Mouse (Mus musculus): ENCODE results near the gene Zfp598. TPM values are rescaled to one million over a fixed set of nuclear protein-coding genes. Genes with fewer than 3 reads are reported as not detected.

The Zfp598 gene
- polyA plus RNA-seq, 1 experiment from 2014 or later = 24.7 TPM

DNA sequence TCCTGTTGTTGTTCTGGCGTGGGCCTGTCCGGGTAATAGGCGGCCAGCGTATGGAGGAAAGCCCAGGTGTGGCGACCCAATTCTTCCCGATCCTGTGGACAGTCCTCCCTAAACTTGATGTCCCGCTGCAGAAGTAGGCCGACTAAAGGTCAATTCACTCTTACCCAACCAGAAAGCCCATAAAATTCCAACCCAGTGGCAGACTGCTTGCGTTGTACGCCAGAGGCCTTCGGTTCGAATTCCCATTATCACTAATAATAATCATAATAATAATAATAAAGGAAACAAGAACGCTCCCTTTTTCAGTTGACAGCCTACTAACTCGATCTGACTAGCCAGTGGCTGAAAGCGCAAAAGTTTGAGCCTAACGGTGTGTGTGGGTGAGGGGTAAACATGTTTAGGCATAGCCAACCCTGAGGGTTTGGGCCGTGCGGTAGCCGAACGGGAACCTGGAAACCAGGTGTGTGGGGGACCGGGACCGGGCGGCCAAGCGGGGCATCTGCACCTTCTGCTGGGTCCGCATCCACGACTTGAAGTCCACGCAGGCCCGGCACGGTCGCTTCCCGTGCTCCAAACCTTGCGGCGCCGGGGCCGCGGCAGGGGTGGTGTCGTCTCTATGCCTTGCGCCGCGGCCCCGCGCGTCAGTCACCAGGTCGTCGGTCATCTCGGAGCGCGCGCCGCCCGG, 26.0 kb downstream of the Zfp598 start:
- Histone ChIP-seq H3K9ac (peak overlapping the region; percentile 88), H3K36me3 (peaks cover 28% of the 10 kb centered on the region), H3K9me3 (no peaks in the 10 kb centered on the region), H3K27me3 (peaks cover 16% of the 10 kb centered on the region), H3K27ac (peak overlapping the region; percentile 81), H3K4me1 (peaks cover 31% of the 10 kb centered on the region), H3K4me3 (peak overlapping the region; percentile 84), H3K4me2 (replicated peaks) (peak overlapping the region; percentile 81)
- ATAC-seq (ENCODE audit: low FRiP score, low read depth) = no peak; the same call in 1 of the 2 replicates
- WGBS = 4% methylated on average over 51 of the region's 51 CpGs

DNA sequence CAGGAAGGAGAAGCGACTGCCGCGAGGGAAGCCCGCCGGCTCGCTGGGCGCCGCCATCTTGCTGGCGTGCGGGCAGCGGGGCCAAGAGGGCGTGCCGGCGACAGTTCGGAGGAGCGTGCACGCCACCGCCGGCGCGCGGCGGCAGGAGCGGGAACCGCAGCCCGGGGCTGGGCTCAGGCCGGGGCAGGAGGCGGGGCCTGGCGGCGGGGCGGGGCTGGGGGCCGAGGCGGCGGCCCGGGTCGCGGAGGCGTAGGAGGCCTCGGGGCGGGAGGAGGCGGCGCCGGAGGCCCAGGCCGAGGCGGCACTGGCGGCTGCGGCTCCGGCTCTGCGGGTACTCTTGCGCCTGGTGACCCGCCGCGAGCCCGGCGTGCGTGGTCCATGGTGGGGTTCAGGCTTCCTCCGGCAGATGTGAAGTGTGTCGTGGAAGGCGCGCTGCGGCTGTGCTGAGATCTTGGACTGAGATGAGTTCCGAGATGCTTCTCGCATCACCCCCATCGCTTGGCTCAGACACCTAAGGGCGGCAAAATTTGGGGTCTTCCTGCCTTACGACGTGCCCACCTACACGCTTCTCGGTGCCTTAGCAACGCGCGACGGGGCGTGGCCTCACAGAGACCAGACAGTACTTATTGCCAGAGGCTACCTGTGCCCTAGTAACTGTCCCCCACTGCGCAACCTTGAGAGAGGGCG, 26.7 kb downstream of the Zfp598 start, which contains the start of the genes Gfer and Noxo1:
TSS of gene Gfer (minus strand) at position 146 of the 687 bp plus-strand sequence.
TSS of gene Noxo1 (plus strand) at position 224 of the 687 bp plus-strand sequence.
- peaks cover 9% of the 10 kb centered on the region for H3K27me3 ChIP-seq
- peaks cover 35% of the 10 kb centered on the region for H3K36me3 ChIP-seq
- under 1% methylated on average over 64 of the region's 76 CpGs for WGBS
- H3K27ac ChIP-seq = peak within 1 kb of the TSS; percentile 81
- peak within 1 kb of the TSS; percentile 88 for H3K9ac ChIP-seq
- H3K9me3 ChIP-seq = no peaks in the 10 kb centered on the region
- H3K4me1 ChIP-seq = peaks cover 31% of the 10 kb centered on the region
- peak; percentile 90 for ATAC-seq (ENCODE audit: low FRiP score, low read depth)
- peak within 1 kb of the TSS; percentile 84 for H3K4me3 ChIP-seq
- H3K4me2 ChIP-seq (replicated peaks) = peak within 1 kb of the TSS; percentile 81

- H3K27me3 ChIP-seq = no peaks in the 10 kb centered on the region
- no peaks in the 10 kb centered on the region for H3K9me3 ChIP-seq
- H3K27ac ChIP-seq = no peak overlapping the region
- H3K4me1 ChIP-seq = peaks cover 31% of the 10 kb centered on the region
- H3K4me2 ChIP-seq (replicated peaks) = no peak overlapping the region
- peak overlapping the region; percentile 5; the same call in 1 of the 2 replicates for H3K9ac ChIP-seq
- 20% methylated on average over 5 of the region's 5 CpGs for WGBS
- no peak for ATAC-seq (ENCODE audit: low FRiP score, low read depth)
- no peak overlapping the region for H3K4me3 ChIP-seq
- peaks cover 43% of the 10 kb centered on the region for H3K36me3 ChIP-seq
Observed at GRCm38 (mm10) chr17:24697985-24698384, 28.5 kb downstream of the Zfp598 start.

- 68% methylated on average over 9 of the region's 9 CpGs for WGBS
- H3K9ac ChIP-seq = no peak overlapping the region
- no peaks in the 10 kb centered on the region for H3K27me3 ChIP-seq
Observed at GRCm38 (mm10) chr17:24698715-24699114, 29.2 kb downstream of the Zfp598 start.

DNA sequence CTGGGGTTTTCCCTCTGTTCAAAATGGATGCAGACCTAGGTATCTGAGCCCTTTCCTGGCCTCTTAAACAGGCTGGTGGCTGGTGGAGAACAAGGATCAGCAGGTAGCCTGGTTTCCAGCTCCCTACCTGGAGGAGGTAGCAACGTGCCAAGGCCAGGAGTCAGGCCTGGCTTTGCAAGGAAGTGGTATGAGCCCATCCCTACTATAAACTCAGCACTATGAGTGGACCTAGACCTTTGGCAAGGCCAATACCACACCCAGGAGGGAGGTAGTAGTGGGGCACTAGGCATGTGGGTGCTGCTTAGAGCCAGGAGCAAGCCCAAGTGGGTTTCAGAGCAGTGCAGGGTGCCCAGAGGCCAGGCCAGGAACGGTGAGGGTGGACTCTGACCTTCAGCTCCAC, 30.0 kb downstream of the Zfp598 start:
- WGBS = 70% methylated on average over 2 of the region's 2 CpGs
- H3K36me3 ChIP-seq = peaks cover 49% of the 10 kb centered on the region

More at GRCm38 (mm10) chr17:24698715-24699114, 29.2 kb downstream of the Zfp598 start:
- H3K4me1 ChIP-seq = peaks cover 31% of the 10 kb centered on the region
- H3K27ac ChIP-seq = no peak overlapping the region
- ATAC-seq (ENCODE audit: low FRiP score, low read depth) = no peak
- H3K9me3 ChIP-seq = no peaks in the 10 kb centered on the region
- H3K36me3 ChIP-seq = peaks cover 44% of the 10 kb centered on the region
- H3K4me3 ChIP-seq = no peak overlapping the region
- no peak overlapping the region for H3K4me2 ChIP-seq (replicated peaks)

GRCm38 (mm10) chr17:24701251-24701650, 31.8 kb downstream of the Zfp598 start:
- Histone ChIP-seq H3K27ac (no peak overlapping the region), H3K4me2 (replicated peaks) (no peak overlapping the region), H3K36me3 (peaks cover 63% of the 10 kb centered on the region), H3K9ac (no peak overlapping the region; the same call in 1 of the 2 replicates), H3K4me3 (no peak overlapping the region), H3K27me3 (no peaks in the 10 kb centered on the region), H3K9me3 (no peaks in the 10 kb centered on the region), H3K4me1 (peaks cover 22% of the 10 kb centered on the region)
- ATAC-seq (ENCODE audit: low FRiP score, low read depth) = no peak
- 86% methylated on average over 9 of the region's 9 CpGs for WGBS

More for the DNA sequence above, 30.0 kb downstream of the Zfp598 start:
- no peak overlapping the region for H3K4me2 ChIP-seq (replicated peaks)
- no peak overlapping the region for H3K27ac ChIP-seq
- ATAC-seq (ENCODE audit: low FRiP score, low read depth) = no peak
- H3K4me3 ChIP-seq = no peak overlapping the region
- no peaks in the 10 kb centered on the region for H3K27me3 ChIP-seq
- H3K9ac ChIP-seq = no peak overlapping the region
- H3K4me1 ChIP-seq = peaks cover 28% of the 10 kb centered on the region
- no peaks in the 10 kb centered on the region for H3K9me3 ChIP-seq

DNA sequence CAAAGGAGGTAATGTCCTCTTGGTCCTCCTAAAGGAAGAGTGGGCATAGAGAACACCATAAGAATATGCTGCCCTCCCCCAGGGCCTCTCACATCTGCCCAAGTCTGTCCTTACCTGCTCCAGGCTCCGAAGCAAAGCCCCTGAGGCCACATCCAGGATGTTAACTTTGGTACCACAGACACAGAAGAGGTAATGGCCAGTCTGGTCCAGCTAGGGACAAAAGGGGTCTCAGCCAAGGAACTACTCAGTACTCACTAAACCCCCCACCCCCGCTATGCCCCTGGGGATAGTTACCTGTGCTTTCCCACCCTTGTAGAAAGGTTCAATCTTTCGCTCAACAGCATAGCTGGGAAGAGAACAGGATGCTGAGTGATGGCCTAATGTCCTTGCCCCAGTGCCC, 36.3 kb downstream of the Zfp598 start:
- Histone ChIP-seq H3K9me3 (no peaks in the 10 kb centered on the region), H3K9ac (no peak overlapping the region), H3K27me3 (no peaks in the 10 kb centered on the region), H3K4me2 (replicated peaks) (peak overlapping the region; percentile 84; the same call in 1 of the 2 replicates), H3K27ac (no peak overlapping the region), H3K36me3 (peaks cover 50% of the 10 kb centered on the region), H3K4me1 (peaks cover 14% of the 10 kb centered on the region), H3K4me3 (peak overlapping the region; percentile 15)
- 89% methylated on average over 3 of the region's 3 CpGs for WGBS
- no peak for ATAC-seq (ENCODE audit: low FRiP score, low read depth)

DNA sequence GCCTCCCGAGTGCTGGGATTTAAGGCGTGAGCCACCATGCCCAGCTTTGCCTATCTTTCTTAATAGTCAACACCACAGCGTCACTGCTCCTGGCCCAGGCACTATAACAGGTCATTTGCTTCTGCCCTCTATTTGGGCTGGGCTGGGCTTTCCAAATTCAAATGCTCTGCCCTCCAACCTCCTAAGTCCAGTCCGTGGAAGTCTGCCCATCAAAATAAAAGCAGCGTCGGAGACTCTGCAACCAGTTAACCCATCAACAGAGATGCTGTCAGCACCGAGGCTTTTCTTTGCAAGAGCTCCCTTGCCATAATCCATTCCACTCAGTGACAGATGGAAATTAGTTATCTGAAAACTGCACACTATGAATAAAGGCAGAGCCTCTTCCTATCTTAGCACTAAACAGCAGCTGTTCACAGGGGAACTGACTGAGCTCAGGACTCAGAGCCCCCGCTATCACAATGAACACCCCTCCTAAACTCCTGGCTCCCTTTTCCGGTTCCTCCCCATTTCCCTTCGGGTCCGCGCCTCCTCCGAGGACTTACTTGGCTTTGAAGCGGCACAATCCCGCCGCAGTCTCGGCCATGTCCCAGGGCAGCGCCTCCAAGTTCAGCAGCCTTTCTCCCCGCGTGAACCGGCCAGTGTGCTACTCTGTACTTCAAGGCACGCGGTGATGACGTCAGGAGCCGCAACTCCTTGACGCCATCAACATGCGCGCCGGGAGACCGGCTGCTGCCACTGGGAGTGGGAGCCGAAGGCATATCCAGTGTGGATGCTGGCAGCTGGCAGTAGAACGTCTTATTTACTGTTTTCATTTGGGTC, 37.7 kb downstream of the Zfp598 start, which contains the start of gene Tbl3:
TSS of gene Tbl3 (minus strand) at position 679 of the 819 bp plus-strand sequence.
- ATAC-seq (ENCODE audit: low FRiP score, low read depth) = peak; percentile 86
- Histone ChIP-seq H3K9ac (peak within 1 kb of the TSS; percentile 81), H3K36me3 (peaks cover 36% of the 10 kb centered on the region), H3K4me2 (replicated peaks) (peak within 1 kb of the TSS; percentile 84), H3K4me3 (peak within 1 kb of the TSS; percentile 85), H3K9me3 (no peaks in the 10 kb centered on the region), H3K27ac (peak within 1 kb of the TSS; percentile 67), H3K27me3 (no peaks in the 10 kb centered on the region), H3K4me1 (peaks cover 14% of the 10 kb centered on the region)
- 4% methylated on average over 32 of the region's 32 CpGs for WGBS

DNA sequence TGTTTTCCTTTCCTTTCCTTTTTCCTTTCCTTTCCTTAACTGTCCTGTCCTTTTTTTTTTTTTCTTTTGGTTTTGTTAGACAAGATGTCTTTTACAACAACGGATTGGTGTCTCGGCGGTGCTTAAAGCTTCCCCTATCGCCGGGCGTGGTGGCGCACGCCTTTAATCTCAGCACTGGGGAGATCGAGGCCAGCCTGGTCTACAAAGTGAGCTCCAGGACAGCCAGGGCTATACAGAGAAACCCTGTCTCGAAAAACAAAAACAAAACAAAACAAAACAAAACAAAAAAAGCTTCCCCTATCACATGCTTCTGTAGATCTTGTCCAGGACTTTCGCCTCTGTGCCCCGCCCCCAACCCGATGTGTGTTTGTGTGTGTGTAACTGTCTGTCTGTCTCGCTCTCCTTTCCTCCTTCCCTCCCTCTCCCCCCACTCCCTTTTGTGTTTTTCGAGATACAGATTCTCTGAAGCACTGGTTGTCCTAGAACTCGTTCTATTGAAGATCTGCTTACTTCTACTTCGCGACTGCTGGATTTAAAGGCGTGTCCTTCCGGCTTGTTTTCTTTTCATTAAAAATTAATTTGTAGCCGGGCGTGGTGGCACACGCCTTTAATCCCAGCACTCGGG, 38.4 kb downstream of the Zfp598 start:
- Histone ChIP-seq H3K27me3 (no peaks in the 10 kb centered on the region), H3K4me2 (replicated peaks) (peak overlapping the region; percentile 84), H3K36me3 (peaks cover 29% of the 10 kb centered on the region), H3K9ac (peak overlapping the region; percentile 81), H3K9me3 (no peaks in the 10 kb centered on the region), H3K4me3 (peak overlapping the region; percentile 85), H3K27ac (peak overlapping the region; percentile 67), H3K4me1 (peaks cover 14% of the 10 kb centered on the region)
- ATAC-seq (ENCODE audit: low FRiP score, low read depth) = peak; percentile 14; the same call in 1 of the 2 replicates
- 6% methylated on average over 24 of the region's 24 CpGs for WGBS

DNA sequence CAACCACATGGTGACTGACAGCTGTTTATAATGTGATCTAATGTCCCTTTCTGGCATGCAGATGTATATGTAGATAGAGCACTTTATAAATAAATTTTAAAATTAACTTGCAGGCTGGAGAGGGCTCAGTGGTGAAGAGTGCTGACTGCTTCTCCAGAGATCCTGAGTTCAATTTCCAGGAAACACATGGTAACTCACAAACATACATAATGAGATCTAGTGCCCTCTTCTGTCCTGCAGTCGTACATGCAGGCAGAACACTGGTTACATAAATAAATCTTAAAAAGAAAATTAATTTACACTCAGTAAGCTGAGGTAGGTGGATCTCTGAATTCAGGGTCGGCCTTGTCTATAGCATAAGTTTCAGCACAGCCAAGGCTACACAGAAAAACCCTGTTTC, 39.2 kb downstream of the Zfp598 start:
- peaks cover 23% of the 10 kb centered on the region for H3K36me3 ChIP-seq
- peak overlapping the region; percentile 84; the same call in 1 of the 2 replicates for H3K4me2 ChIP-seq (replicated peaks)
- 35% methylated on average over 2 of the region's 2 CpGs for WGBS
- no peaks in the 10 kb centered on the region for H3K9me3 ChIP-seq
- no peak overlapping the region for H3K27ac ChIP-seq
- no peak for ATAC-seq (ENCODE audit: low FRiP score, low read depth)
- H3K9ac ChIP-seq = no peak overlapping the region
- H3K4me1 ChIP-seq = peaks cover 14% of the 10 kb centered on the region
- no peaks in the 10 kb centered on the region for H3K27me3 ChIP-seq
- H3K4me3 ChIP-seq = 0 out of 2 replicates have a peak overlapping the region, but pooled peaks have one; percentile 85

- 67% methylated on average over 6 of the region's 6 CpGs for WGBS
- H3K9ac ChIP-seq = no peak overlapping the region
- no peak overlapping the region for H3K4me3 ChIP-seq
- no peak overlapping the region for H3K4me2 ChIP-seq (replicated peaks)
- H3K27ac ChIP-seq = no peak overlapping the region
- no peak for ATAC-seq (ENCODE audit: low FRiP score, low read depth)
- no peaks in the 10 kb centered on the region for H3K27me3 ChIP-seq
- H3K36me3 ChIP-seq = peaks cover 28% of the 10 kb centered on the region
- H3K9me3 ChIP-seq = no peaks in the 10 kb centered on the region
- peaks cover 6% of the 10 kb centered on the region for H3K4me1 ChIP-seq
Observed at GRCm38 (mm10) chr17:24715556-24715955, 46.1 kb downstream of the Zfp598 start.

All from limb, embryonic 13.5 days (tissue).